Mouse (Mus musculus) ES-E14 (cell line): ENCODE results near the gene Sim2.

Source experiments
- CHD2 ChIP-seq: IDR thresholded peaks from 2 replicates; pipeline ENCODE4 v1.6.1; 2014; ENCODE audit warnings: mild to moderate bottlenecking, low read depth, low read length, inconsistent platforms
- HCFC1 ChIP-seq: IDR thresholded peaks from 2 replicates; pipeline ENCODE4 v1.6.1; 2012; ENCODE audit warnings: low read length, inconsistent platforms, borderline replicate concordance; ENCODE audit not compliant: insufficient read depth

DNA sequence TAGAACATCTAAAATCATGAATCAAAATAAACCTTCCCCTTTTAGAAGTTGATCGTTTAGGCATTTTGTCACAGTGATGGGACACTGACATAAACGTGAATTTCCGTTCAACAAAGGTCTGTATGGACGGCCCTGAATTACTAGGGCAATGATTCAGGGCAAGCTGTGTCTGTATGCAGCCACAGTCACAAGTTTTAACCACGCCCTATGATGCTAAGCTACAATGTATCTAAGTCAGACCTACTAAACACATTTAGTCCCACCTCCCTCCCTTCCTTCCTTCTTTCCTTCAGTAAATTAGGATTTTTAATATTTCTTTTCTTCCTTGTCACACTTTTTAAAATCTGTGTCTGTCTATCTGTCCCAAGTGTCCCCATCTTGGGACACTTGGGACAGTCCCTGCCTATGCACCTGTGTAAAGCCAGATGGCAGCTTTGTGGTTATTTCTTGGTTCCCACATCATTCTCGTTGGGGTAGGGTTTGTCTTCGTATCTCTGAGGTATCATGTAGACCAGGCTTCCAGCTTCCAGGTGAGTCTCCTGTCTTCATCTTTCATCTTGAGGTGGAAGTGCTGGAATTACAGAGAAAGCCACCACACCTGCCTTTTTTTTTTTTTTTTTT, 90.7 kb downstream of the Sim2 start:
- no peak for TF ChIP-seq HCFC1
- no peak for TF ChIP-seq CHD2
